Mouse (Mus musculus) ES-Bruce4 (cell line): ENCODE results near the gene Msi2. TPM values are rescaled to one million over a fixed set of nuclear protein-coding genes. Genes with fewer than 3 reads are reported as not detected.
A peak's percentile ranks its signal among the peaks of the same experiment; 100 is the strongest.

Experiments
- H3K27ac ChIP-seq: 2 replicates; pipeline ENCODE4 v1.5.1; 2012; ENCODE audit warnings: low read length, inconsistent platforms; ENCODE audit not compliant: insufficient read depth
- H3K27me3 ChIP-seq: 2 replicates; pipeline ENCODE4 v1.6.1; 2012; ENCODE audit warnings: mild to moderate bottlenecking, low read length, inconsistent platforms; ENCODE audit not compliant: control insufficient read depth, poor library complexity, insufficient read depth, severe bottlenecking
- H3K36me3 ChIP-seq: 2 replicates; pipeline ENCODE4 v1.6.1; 2012; ENCODE audit warnings: inconsistent platforms, mild to moderate bottlenecking, low read length, moderate library complexity; ENCODE audit not compliant: control insufficient read depth, poor library complexity, insufficient read depth, severe bottlenecking
- H3K4me1 ChIP-seq: one replicate; pipeline ENCODE4 v1.8.1; 2011; ENCODE audit warnings: low read length; ENCODE audit not compliant: control insufficient read depth, insufficient read depth
- H3K4me3 ChIP-seq: 2 replicates; pipeline ENCODE4 v1.5.1; 2011; ENCODE audit warnings: low read depth, mild to moderate bottlenecking, low read length
- H3K9ac ChIP-seq: 2 replicates; pipeline ENCODE4 v1.6.1; 2012; ENCODE audit warnings: low read depth, mild to moderate bottlenecking, inconsistent platforms; ENCODE audit not compliant: poor library complexity, severe bottlenecking
- H3K9me3 ChIP-seq: replicated peaks from 2 replicates; pipeline ENCODE4 v1.6.1; 2012; ENCODE audit warnings: mild to moderate bottlenecking, low read length, inconsistent platforms; ENCODE audit not compliant: control insufficient read depth, poor library complexity, insufficient read depth, severe bottlenecking
- CTCF ChIP-seq: IDR thresholded peaks from one replicate; pipeline ENCODE4 v1.8.1; 2011; ENCODE audit warnings: low read depth, low read length
- EP300 ChIP-seq: IDR thresholded peaks from 2 replicates; pipeline ENCODE4 v1.6.1; 2011; ENCODE audit warnings: low read depth, low read length; ENCODE audit not compliant: insufficient read depth
- POLR2A ChIP-seq: IDR thresholded peaks from one replicate; pipeline ENCODE4 v1.8.1; 2011; ENCODE audit warnings: low read length; ENCODE audit not compliant: insufficient read depth
- polyA plus RNA-seq: library from polyadenylated mRNA; stranded (reverse); fragments of >200 nt; gene quantifications from 2 replicates; pipeline ENCODE4 v1.2.4, GENCODE M21; 2011; ENCODE audit warnings: low read depth; ENCODE audit not compliant: missing spikeins, insufficient read depth, insufficient read length

The Msi2 gene
- polyA plus RNA-seq, 1 experiment, result 110 TPM

GRCm38 (mm10) chr11:88508133-88508532, 210.2 kb downstream of the Msi2 start:
- Histone ChIP-seq H3K4me3 (no peak overlapping the region), H3K4me1 (peaks cover 4% of the 10 kb centered on the region), H3K9me3 (no peaks in the 10 kb centered on the region), H3K9ac (no peak overlapping the region), H3K36me3 (no peaks in the 10 kb centered on the region), H3K27ac (no peak overlapping the region), H3K27me3 (no peaks in the 10 kb centered on the region)
- no peak for TF ChIP-seq CTCF
- TF ChIP-seq EP300, result no peak
- TF ChIP-seq POLR2A, result no peak

GRCm38 (mm10) chr11:88506544-88507419, 211.5 kb downstream of the Msi2 start:
- no peak overlapping the region for H3K4me3 ChIP-seq
- H3K9ac ChIP-seq, result no peak overlapping the region
- peaks cover 4% of the 10 kb centered on the region for H3K4me1 ChIP-seq
- H3K9me3 ChIP-seq, result no peaks in the 10 kb centered on the region
- TF ChIP-seq CTCF (no peak), POLR2A (no peak), EP300 (no peak)
- no peaks in the 10 kb centered on the region for H3K27me3 ChIP-seq
- no peak overlapping the region for H3K27ac ChIP-seq
- no peaks in the 10 kb centered on the region for H3K36me3 ChIP-seq

GRCm38 (mm10) chr11:88506109-88506508, 212.2 kb downstream of the Msi2 start:
- TF ChIP-seq CTCF, result no peak
- TF ChIP-seq POLR2A, result no peak
- no peak for TF ChIP-seq EP300
- Histone ChIP-seq H3K27me3 (no peaks in the 10 kb centered on the region), H3K9me3 (no peaks in the 10 kb centered on the region), H3K27ac (no peak overlapping the region), H3K9ac (no peak overlapping the region), H3K4me3 (no peak overlapping the region), H3K36me3 (no peaks in the 10 kb centered on the region), H3K4me1 (peaks cover 4% of the 10 kb centered on the region)

GRCm38 (mm10) chr11:88502566-88502965, 215.7 kb downstream of the Msi2 start:
- Histone ChIP-seq H3K9ac (no peak overlapping the region), H3K27me3 (no peaks in the 10 kb centered on the region), H3K4me1 (peaks cover 5% of the 10 kb centered on the region), H3K4me3 (no peak overlapping the region), H3K36me3 (no peaks in the 10 kb centered on the region), H3K9me3 (no peaks in the 10 kb centered on the region), H3K27ac (no peak overlapping the region)
- no peak for TF ChIP-seq POLR2A
- TF ChIP-seq CTCF, result no peak
- TF ChIP-seq EP300, result no peak

GRCm38 (mm10) chr11:88498491-88498890, 219.8 kb downstream of the Msi2 start:
- Histone ChIP-seq H3K27me3 (no peaks in the 10 kb centered on the region), H3K9ac (peak overlapping the region; percentile 19; the same call in 1 of the 2 replicates), H3K36me3 (no peaks in the 10 kb centered on the region), H3K4me3 (peak overlapping the region; percentile 23; the same call in 1 of the 2 replicates), H3K27ac (peak overlapping the region; percentile 87), H3K4me1 (peaks cover 2% of the 10 kb centered on the region), H3K9me3 (no peaks in the 10 kb centered on the region)
- TF ChIP-seq POLR2A (no peak), CTCF (no peak), EP300 (0 out of 2 replicates have a peak, but pooled peaks have one; percentile 43)

GRCm38 (mm10) chr11:88496460-88496859, 221.9 kb downstream of the Msi2 start:
- Histone ChIP-seq H3K4me1 (peaks cover 2% of the 10 kb centered on the region), H3K27me3 (no peaks in the 10 kb centered on the region), H3K9ac (no peak overlapping the region), H3K27ac (no peak overlapping the region), H3K9me3 (no peaks in the 10 kb centered on the region), H3K4me3 (no peak overlapping the region), H3K36me3 (no peaks in the 10 kb centered on the region)
- TF ChIP-seq EP300, result no peak
- TF ChIP-seq CTCF, result no peak
